Mouse (Mus musculus) cerebellum, adult 2 months (tissue): ENCODE data around the gene Rmnd5a. TPM values are rescaled to one million over a fixed set of nuclear protein-coding genes. Genes with fewer than 3 reads are reported as not detected.
A peak's percentile ranks its signal among the peaks of the same experiment; 100 is the strongest.

ENCODE experiments used
- DNase-seq, 2 experiments: peaks; one replicate each; pipeline ENCODE4 v3.0.0; 2021
- H3K27ac ChIP-seq: fragments of 200-500 bp; 2 replicates; pipeline ENCODE4 v1.5.1; 2012; ENCODE audit warnings: low read length, control low read depth, inconsistent platforms; ENCODE audit not compliant: insufficient read depth
- H3K27me3 ChIP-seq: fragments of 200-500 bp; 2 replicates; pipeline ENCODE4 v1.6.1; 2012; ENCODE audit warnings: inconsistent platforms, mild to moderate bottlenecking, low read length, moderate library complexity; ENCODE audit not compliant: control insufficient read depth, insufficient read depth
- H3K4me1 ChIP-seq: fragments of 200-500 bp; 2 replicates; pipeline ENCODE4 v1.6.1; 2011; ENCODE audit warnings: low read length; ENCODE audit not compliant: control insufficient read depth, insufficient read depth
- H3K4me3 ChIP-seq: fragments of 200-500 bp; replicated peaks from 2 replicates; pipeline ENCODE3; 2011; ENCODE audit warnings: mild to moderate bottlenecking, low read depth, low read length, control low read depth; ENCODE audit not compliant: insufficient read depth
- CTCF ChIP-seq: fragments of 200-500 bp; IDR thresholded peaks from 2 replicates; pipeline ENCODE4 v1.5.1; 2011; ENCODE audit warnings: low read depth, mild to moderate bottlenecking, control low read depth, low read length, moderate library complexity, borderline replicate concordance; ENCODE audit not compliant: insufficient read depth
- POLR2A ChIP-seq: fragments of 200-500 bp; IDR thresholded peaks from 2 replicates; pipeline ENCODE4 v1.6.1; 2011; ENCODE audit warnings: low read length, control low read depth, borderline replicate concordance; ENCODE audit not compliant: insufficient read depth
- WGBS: fragments of 180-500 bp; shearing (Covaris S2); methylation state at CpG from one replicate; pipeline ENCODE4 v1.1.7; 2018; 5-methylcytosine and 5-hydroxymethylcytosine counted together
- polyA plus RNA-seq: library from polyadenylated mRNA; depleted of rRNA; stranded (reverse); fragments of >200 nt; gene quantifications from 2 replicates; pipeline ENCODE4 v1.2.3, GENCODE M21; 2012

Rmnd5a gene
- polyA plus RNA-seq, 1 experiment = 110 TPM

DNA sequence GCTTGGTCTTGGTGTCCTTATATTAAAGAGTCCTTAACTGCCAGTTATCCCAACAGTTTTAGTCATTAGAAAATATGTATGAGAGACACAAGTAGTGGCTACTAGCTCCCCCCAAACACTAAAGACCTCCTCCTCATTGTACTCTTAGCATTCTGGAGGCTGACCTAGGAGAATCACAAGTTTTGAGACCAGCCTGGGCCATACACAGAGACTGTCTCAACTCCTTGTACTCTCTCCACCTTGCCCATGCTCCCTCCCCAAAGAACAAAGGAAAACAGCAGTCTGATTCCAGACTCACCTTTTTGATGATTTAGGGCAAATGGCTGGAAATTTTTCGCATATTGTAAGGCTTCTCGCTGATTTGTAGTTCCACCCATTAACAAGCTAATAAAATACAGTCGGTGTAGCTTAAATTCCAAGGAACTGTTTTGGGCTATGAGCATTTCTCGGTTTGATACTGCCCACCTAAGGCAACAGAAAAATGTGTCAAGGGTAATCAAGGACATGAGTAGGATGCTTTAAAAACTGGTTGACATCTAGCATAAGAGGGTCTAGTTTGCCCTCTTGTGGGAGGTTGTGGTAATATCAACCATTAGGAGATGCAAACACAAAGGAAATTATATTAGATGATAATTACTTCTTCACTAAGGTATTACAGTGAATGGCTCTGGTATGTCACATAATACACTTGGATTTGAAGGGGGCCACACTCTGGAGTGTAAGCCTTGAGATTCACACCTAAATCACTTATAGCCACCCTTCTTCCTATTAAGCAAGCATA is 41.4 kb downstream of the Rmnd5a start:
- no peak overlapping the region for H3K4me3 ChIP-seq
- TF ChIP-seq CTCF (peak; percentile 30; the same call in 1 of the 2 replicates), POLR2A (no peak)
- H3K27ac ChIP-seq = no peak overlapping the region
- peaks cover 17% of the 10 kb centered on the region for H3K4me1 ChIP-seq
- no peaks in the 10 kb centered on the region for H3K27me3 ChIP-seq
- 70% methylated on average over 4 of the region's 4 CpGs for WGBS
- peak in 1 of 2 experiments; percentile 57 for DNase-seq

DNA sequence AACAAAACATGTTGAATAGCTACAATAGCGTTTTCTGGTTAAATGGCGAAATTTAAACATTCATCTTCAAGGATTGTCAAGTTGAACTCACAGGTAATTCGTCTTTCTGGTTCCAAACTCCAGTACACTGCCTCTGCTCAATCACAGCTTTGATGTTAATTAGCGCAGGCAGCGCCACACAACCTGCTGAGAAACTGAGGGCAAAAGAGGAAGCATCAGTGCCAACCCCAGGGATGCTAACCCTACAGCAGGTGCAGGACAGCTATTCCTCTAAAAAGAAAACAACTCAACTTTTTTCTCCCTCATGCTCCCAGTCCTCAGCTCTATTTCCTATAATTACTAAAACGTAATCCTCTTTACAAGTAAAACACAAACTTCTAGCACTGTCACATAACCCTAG is 43.7 kb downstream of the Rmnd5a start:
- WGBS = 46% methylated on average over 6 of the region's 6 CpGs
- H3K27ac ChIP-seq = no peak overlapping the region
- DNase-seq = peak; percentile 51 to 68
- H3K4me3 ChIP-seq = no peak overlapping the region
- peaks cover 17% of the 10 kb centered on the region for H3K4me1 ChIP-seq
- no peaks in the 10 kb centered on the region for H3K27me3 ChIP-seq
- TF ChIP-seq POLR2A (no peak), CTCF (no peak)

DNA sequence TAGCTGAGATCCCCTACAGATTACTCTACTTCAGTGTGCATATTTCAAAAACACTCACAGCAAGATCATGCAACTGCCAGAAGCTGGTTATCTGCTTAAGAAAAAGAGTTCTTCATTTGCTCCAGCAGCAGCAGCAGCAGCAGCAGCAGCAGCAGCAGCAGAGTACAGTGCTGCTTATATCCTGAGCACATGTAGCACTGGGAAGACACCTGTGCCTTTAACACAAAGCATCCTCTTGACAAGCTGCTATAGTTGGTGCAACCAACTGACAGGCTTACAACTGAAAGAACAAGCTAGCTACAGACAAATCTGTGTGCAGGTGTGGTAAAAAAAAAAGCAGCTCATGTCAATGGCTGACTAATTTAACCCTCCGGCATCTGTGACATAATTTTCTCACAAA is 44.4 kb downstream of the Rmnd5a start:
- no peak overlapping the region for H3K4me3 ChIP-seq
- TF ChIP-seq CTCF = no peak
- TF ChIP-seq POLR2A = no peak
- no peak overlapping the region for H3K27ac ChIP-seq
- no peaks in the 10 kb centered on the region for H3K27me3 ChIP-seq
- 89% methylated on average over 1 of the region's 1 CpGs for WGBS
- peaks cover 21% of the 10 kb centered on the region for H3K4me1 ChIP-seq
- no peak for DNase-seq

DNA sequence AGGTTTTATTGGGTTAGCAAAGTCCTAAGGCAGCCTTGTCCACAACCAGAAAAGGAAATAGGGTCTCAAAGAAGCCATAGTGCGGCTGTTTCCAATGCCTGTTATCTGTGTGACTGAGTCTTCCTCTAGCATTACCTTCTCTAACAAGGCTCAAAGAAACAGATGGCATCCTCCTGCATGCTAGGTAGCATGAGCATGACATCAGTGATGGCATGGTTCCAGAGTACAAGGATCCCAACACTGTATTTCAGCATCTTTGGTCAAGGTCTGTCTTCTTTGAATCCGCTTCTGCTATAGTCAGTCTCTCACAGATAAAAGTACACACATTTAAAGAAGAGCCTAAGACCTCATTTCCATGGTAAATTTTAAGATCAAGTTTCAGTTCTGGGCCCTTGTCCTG is 49.9 kb downstream of the Rmnd5a start:
- peaks cover 8% of the 10 kb centered on the region for H3K4me1 ChIP-seq
- DNase-seq = peak; percentile 73 to 91
- peak; percentile 37; the same call in 1 of the 2 replicates for TF ChIP-seq POLR2A
- TF ChIP-seq CTCF = no peak
- peak overlapping the region; percentile 60; the same call in 1 of the 2 replicates for H3K27ac ChIP-seq
- 13% methylated on average over 2 of the region's 2 CpGs for WGBS
- H3K27me3 ChIP-seq = no peaks in the 10 kb centered on the region
- H3K4me3 ChIP-seq = no peak overlapping the region

DNA sequence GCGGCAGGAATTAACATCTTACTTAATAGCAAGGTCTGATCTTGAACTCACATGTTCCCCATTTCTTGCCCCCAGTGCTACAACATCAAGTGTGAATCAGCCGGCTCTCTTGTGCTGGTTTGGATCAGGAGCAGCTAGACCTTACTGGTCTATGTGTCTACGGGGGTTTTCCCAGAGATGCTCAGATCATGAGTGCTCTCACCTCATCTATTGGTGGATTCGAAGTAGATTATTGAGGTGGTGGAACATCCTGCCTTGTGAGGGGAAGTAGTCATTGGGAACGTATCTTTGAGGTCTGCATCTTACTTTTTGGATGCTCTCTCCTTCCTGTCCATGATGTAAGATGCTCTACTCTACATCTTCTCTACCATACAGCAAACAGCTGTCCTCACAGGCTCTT is 58.8 kb downstream of the Rmnd5a start:
- no peak overlapping the region for H3K4me3 ChIP-seq
- TF ChIP-seq POLR2A (no peak), CTCF (no peak)
- WGBS = 96% methylated on average over 5 of the region's 5 CpGs
- no peak overlapping the region for H3K27ac ChIP-seq
- no peak for DNase-seq
- no peaks in the 10 kb centered on the region for H3K4me1 ChIP-seq
- H3K27me3 ChIP-seq = no peaks in the 10 kb centered on the region

DNA sequence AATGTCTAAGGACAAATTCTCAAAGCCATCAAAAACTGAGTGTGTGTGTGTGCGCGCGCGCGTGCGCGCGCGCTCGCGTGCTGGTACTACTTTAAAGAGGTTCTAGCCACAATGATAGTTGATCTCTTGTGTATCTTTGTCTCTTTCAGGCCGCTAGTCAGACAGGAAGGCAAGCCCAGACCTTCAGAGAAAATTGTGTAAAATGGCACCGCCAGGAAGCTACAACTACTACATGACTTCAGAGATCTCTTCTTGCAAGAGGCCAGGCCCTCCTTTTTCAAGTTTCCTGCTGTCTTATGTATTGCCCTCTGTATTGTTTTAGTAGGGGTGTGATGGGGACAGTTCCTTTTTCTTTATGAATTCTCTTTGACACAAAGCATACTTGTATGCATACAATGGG is 63.7 kb downstream of the Rmnd5a start:
- Histone ChIP-seq H3K4me3 (no peak overlapping the region), H3K27me3 (no peaks in the 10 kb centered on the region), H3K27ac (no peak overlapping the region), H3K4me1 (no peaks in the 10 kb centered on the region)
- DNase-seq = no peak
- TF ChIP-seq POLR2A (no peak), CTCF (no peak)
- WGBS = 98% methylated on average over 13 of the region's 13 CpGs

DNA sequence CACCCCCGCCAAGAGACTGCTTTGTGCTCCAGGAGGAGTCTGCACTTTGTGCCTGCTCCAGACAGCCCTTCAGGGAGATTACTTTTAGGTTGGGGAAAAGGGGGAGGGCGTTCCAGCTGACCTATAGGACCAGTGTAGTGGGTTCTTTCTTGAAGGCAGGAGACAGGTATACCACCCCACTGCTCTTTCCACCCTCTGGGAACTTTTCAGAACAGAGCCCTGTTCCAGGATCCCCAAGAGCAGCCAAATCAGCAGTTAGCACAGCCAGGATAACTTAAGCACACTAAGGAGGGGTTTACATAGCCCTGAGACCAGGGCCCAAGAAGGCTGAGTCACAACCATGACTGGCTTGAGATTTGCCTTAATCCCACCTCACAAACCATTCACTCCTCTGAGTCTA is 65.5 kb downstream of the Rmnd5a start:
- no peak for DNase-seq
- Histone ChIP-seq H3K4me1 (no peaks in the 10 kb centered on the region), H3K27ac (no peak overlapping the region), H3K4me3 (no peak overlapping the region), H3K27me3 (no peaks in the 10 kb centered on the region)
- 81% methylated on average over 2 of the region's 2 CpGs for WGBS
- TF ChIP-seq POLR2A (no peak), CTCF (no peak)

DNA sequence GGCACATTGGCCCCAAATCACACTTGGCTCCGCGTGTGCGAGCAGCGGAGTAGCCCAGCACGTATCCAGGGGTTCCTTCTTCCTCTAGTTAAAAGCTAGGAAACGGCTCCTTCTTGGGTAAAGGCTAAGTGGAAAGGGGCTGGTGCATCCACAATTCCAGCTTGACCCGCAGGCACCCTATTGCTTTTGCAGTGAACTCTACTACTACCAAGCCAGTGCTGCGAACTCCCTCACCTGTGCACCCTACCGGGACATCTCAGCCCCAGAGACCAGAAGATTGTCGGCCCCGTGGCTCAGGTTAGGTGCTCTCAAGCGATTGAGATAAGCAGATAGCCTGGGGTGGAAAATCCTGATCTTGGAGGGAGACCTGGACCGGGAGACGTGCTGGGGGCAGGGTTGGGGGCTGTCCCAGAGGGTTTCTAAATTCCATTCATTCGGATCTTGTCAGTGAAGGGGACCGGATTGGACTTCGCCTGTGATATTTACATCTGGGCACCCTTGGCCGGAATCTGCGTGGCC is 66.1 kb downstream of the Rmnd5a start:
- no peak for DNase-seq
- 88% methylated on average over 19 of the region's 19 CpGs for WGBS
- Histone ChIP-seq H3K27me3 (no peaks in the 10 kb centered on the region), H3K4me1 (no peaks in the 10 kb centered on the region), H3K4me3 (no peak overlapping the region), H3K27ac (no peak overlapping the region)
- TF ChIP-seq CTCF = no peak
- TF ChIP-seq POLR2A = no peak
